Mouse (Mus musculus): ENCODE measurements at regions not wholly inside any gene's neighbourhood (a gene's known extent, or its start where the extent isn't known, plus 50 kb on each side); places are given as distances from the start of the nearest gene placed in this dataset.

- no peak for DNase-seq (ENCODE audit: low spot score in 2 of 2)
Measured at GRCm38 (mm10) chr17:68057264-68057663, 53.3 kb upstream of the Arhgap28 start.

DNA sequence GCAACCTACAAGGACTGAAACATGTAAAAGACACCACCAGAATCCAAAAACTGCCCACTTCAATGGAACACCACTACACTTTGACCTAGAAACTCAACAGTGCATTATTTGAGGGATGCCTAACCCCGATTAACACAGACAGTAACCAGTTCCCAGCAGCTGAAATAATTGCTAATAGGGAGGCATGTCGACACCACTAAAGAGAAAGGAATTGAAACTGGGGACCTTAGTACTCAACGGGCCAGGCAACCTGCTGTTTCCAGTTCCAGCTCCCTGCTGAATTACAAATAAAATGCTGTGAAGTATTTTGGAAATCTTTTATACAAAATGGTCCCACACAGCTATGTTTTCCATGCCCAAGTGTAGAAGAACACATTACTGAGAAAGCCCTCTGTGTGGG lies 56.5 kb upstream of the Arhgap28 start:
- no peak for DNase-seq (ENCODE audit: low spot score in 2 of 2)

GRCm38 (mm10) chr17:68065751-68066150 lies 61.8 kb upstream of the Arhgap28 start:
- no peak for DNase-seq (ENCODE audit: low spot score in 2 of 2)

DNA sequence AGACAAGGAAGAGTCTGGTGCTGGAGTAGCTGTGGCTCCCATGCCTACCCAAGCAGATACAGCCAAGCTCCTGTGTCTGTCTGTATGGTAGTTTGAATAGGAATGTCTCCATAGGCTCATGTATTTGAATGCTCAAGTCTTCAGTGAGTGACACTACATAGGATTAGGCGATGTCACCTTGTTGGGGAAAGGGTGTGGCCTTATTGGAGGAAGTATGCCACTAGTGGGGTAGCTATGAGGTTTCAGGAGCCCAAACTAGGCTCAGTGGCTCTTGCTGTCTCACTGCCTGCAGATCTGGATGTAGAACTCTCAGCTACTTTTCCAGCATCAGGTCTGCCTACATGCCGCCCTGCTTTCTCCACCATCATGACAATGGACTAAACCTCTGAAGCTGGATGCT lies 62.3 kb upstream of the Arhgap28 start:
- DNase-seq (ENCODE audit: low spot score in 2 of 2), result no peak

DNA sequence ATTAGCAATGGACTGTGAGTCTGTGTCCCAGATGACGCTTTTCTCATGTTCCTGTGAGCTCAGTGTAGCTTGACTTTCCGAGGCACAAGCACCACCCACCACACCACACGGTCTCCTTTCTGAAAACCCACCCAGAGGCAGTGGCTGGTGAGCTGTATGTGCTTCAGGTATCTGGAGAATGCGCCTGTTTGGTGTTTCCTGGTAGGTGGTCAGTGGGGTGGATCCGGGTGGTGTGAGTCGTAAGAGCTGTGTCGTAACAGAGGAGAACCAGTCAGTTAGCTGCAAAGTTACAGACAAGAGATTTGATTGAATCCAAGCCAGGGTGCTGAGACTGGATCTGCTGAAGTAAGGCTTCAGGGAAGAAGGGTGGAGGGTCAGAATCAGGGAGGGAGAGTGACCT lies 65.1 kb upstream of the Arhgap28 start:
- no peak for DNase-seq (ENCODE audit: low spot score in 2 of 2)

GRCm38 (mm10) chr17:68069484-68069883 lies 65.6 kb upstream of the Arhgap28 start:
- DNase-seq (ENCODE audit: low spot score in 2 of 2), result no peak

DNA sequence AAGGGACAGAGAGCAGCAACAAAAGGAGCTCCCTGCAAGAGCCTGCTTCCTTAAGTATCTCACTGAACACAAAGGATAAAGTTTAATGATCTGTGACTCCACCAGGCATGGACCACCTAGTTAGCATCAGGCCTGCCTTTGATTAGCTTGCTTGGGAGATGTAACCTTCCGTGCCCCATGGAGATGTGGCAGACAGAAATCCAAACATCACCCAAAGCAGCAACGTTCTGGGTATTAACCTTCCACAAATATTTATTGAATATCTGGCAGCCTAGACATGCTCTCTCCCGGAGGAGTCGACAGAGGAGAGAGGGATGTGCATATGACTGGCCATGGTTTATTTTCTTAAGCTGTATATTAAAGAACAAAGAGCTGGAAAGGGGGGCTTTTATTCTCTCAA lies 67.6 kb upstream of the Arhgap28 start:
- no peak for DNase-seq (ENCODE audit: low spot score in 2 of 2)

DNA sequence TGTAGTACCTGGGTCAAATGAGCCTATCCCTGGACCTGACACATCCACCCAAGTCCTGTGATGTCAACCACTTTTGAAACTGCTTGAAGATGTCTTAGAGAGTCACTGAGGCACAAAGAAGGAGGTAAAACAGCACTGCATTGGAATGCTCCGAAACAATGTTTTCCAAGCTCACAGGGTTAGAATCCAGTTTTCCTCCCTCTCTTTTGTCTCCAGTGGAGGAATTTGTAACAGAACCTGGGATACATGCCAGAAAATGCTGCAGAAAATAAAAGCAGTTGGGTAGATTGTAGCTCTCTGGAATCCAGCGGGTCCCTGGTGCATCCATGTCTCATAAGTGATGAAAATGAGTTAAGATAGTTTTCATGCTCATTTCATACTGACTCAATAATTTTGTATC lies 71.8 kb upstream of the Arhgap28 start:
- DNase-seq (ENCODE audit: low spot score in 2 of 2), result no peak

- DNase-seq (ENCODE audit: low spot score in 2 of 2), result no peak
Measured at GRCm38 (mm10) chr17:68078709-68079108, 74.8 kb upstream of the Arhgap28 start.

DNA sequence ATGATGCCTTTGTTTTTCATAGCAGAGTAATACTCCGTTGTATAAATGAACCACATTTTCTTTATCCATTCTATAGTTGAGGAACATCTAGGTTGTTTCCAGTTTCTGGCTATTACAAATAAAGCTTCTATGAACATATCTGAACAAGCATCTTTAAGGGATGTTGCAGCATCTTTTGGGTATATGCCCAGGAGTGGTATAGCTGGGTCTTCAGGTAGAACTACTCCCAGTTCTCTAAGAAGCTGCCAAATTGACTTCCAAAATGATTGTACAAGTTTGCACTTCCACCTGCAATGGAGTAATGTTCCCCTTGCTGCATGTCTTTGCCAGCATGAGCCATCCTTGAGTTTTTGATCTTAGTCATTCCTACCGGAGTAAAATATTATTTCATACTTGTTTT lies 80.5 kb upstream of the Arhgap28 start:
- no peak for DNase-seq (ENCODE audit: low spot score in 2 of 2)

DNA sequence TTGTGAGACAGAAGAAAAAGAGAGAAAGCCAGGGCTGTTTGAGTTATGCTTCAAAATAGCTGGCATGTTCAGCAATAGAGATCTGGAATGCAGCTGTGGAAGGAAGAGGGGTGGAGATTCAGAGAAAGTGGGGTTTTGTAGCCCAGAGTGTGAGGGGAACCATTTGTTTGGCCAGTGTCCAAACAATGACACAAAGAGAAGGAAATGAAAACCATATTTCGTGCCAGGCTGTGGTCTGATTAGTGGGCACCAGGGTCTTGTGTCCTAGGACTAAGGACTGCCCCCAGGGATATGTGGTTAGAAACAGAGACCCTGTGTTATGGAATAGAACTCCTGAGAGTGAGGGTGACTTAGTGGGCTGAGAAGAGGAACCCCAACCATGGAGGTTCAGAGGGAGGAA lies 83.2 kb upstream of the Arhgap28 start:
- no peak for DNase-seq (ENCODE audit: low spot score in 2 of 2)

DNA sequence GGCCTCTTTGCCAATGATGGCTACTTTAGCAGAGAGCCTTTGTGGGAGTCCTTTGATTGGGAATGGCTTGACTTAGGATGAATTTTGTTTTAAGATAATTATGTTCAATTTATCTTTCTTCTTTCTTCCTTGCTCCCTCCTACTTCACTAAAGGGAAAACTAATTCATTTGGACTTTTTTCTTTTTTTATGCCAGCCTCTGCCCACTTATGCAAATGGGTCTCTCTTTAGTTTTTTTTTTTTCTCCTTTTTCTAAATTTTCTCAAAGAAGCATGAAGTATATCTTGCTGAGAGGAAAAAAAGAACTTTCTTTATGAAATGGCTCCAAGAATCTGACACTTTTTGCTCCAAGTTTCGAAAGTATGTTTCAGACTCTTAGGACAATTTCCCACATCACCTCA lies 85.3 kb upstream of the Arhgap28 start:
- DNase-seq (ENCODE audit: low spot score in 2 of 2), result no peak

DNA sequence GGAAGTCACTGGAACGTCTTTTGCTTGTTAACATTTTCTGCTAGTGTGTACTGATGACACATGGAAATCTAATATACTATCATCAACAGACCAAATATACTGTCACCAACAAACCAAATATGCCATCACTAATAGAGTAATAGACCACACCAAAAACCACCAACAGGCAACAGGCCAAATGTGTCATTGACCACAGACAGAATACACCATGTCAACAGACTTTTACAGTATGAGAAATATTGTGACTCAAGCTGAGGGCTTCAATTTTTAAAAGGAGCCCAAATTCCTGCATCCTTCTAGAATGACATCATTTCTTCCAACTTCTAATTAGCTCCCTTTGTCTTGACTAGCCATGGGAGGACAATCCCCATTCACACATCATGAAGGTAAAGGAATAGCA lies 85.9 kb upstream of the Arhgap28 start:
- DNase-seq (ENCODE audit: low spot score in 2 of 2), result no peak

GRCm38 (mm10) chr17:68096982-68097381 lies 93.1 kb upstream of the Arhgap28 start:
- no peak for DNase-seq (ENCODE audit: low spot score in 2 of 2)

- DNase-seq (ENCODE audit: low spot score in 2 of 2), result no peak
Measured at GRCm38 (mm10) chr17:68097436-68097835, 93.5 kb upstream of the Arhgap28 start.

GRCm38 (mm10) chr17:68100093-68100492 lies 96.2 kb upstream of the Arhgap28 start:
- DNase-seq (ENCODE audit: low spot score in 2 of 2), result no peak

GRCm38 (mm10) chr17:68103346-68103745 lies 99.4 kb upstream of the Arhgap28 start:
- peak in 1 of 2 experiments; percentile 37 for DNase-seq (ENCODE audit: low spot score in 2 of 2)

- DNase-seq (ENCODE audit: low spot score in 2 of 2), result no peak
Measured at GRCm38 (mm10) chr17:68106366-68106765, 102.4 kb upstream of the Arhgap28 start.

GRCm38 (mm10) chr17:68107875-68108274 lies 104.0 kb upstream of the Arhgap28 start:
- peak; percentile 23 to 57 for DNase-seq (ENCODE audit: low spot score in 2 of 2)

GRCm38 (mm10) chr17:68111834-68112473 lies 108.0 kb upstream of the Arhgap28 start:
- no peak for DNase-seq (ENCODE audit: low spot score in 2 of 2)

DNA sequence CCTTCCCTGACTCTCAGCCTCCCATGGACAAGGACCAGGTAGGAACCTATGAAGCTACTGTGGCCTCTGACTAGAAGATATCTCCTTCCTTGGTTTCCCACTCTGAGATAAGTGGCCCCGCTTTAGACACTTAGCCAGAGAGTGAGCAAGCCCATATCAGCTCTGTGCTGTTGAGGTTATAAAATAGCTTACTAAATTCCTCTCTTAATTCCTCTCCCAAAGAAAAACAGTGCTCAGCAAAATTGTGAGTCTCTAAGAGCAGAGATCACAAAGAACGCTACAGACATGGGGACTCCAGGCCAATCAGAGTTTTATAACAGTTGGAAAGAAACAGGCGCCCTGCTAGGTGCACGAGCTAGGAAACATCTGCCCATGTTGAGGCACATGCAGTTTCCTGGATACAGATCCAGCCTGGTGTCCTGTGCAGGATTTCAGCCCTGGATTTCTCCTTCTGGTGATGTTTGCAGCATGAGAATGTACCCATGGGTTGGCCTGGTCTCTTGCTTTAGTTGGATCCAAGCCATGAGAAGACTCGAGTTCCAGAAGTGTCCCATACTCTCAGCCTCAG lies 108.9 kb upstream of the Arhgap28 start:
- DNase-seq (ENCODE audit: low spot score in 2 of 2), result no peak

GRCm38 (mm10) chr17:68115599-68115998 lies 111.7 kb upstream of the Arhgap28 start:
- no peak for DNase-seq (ENCODE audit: low spot score in 2 of 2)

DNA sequence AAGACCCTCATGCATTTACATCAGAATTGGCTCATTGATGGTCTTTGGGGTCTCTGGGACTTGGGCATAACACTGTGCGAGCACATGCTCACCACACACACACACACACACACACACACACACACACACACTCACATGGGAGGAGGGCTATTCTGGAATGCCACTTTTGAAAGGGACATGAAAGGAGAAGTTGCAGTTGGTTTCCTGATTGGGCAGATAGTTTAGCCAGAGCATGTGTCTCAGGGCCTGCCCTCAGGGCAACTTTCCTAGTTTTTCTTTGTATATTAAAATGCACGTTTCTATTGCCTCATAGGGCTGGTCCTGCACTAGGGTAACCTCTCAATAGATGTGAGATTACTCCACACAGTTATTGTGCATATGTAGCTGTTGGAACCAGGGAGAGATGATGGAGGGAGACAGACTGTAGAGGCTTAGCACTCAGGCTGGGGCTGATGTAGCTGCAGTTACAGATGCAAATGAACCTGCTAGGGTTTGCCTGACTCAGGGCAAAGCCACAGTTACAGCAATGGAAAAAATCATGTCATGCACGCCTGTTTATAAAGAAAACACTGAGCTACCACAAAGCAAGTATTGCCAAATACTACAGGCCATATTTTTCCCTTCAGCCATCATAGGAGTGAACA lies 115.3 kb upstream of the Arhgap28 start:
- DNase-seq (ENCODE audit: low spot score in 2 of 2), result no peak
